Mouse (Mus musculus) bone marrow macrophage, adult 2 months (primary cell): ENCODE measurements around the gene Phf5a.

Source experiments
- CTCF ChIP-seq: IDR thresholded peaks from 2 replicates; pipeline ENCODE4 v1.5.1; 2012; ENCODE audit warnings: low read depth, mild to moderate bottlenecking, low read length, moderate library complexity
- POLR2A ChIP-seq: IDR thresholded peaks from 2 replicates; pipeline ENCODE4 v1.6.1; 2012; ENCODE audit warnings: mild to moderate bottlenecking, low read depth, low read length, borderline replicate concordance

GRCm38 (mm10) chr15:81869985-81870384 lies 1.7 kb downstream of the Phf5a start:
- no peak for TF ChIP-seq POLR2A
- no peak for TF ChIP-seq CTCF
